Mouse (Mus musculus) midbrain, embryonic 16.5 days (tissue): ENCODE measurements around the gene Olfr1367. TPM values are rescaled to one million over a fixed set of nuclear protein-coding genes. Genes with fewer than 3 reads are reported as not detected.
A peak's percentile ranks its signal among the peaks of the same experiment; 100 is the strongest.

Experiments
- ATAC-seq: fragments of 200-750 bp; cut with Nextera tagmentation; 2 replicates; pipeline ENCODE4 v1.8.0; 2017; ENCODE audit warnings: moderate TSS enrichment
- H3K27ac ChIP-seq: fragments of 300-500 bp; sonication (generic); 2 replicates; pipeline ENCODE4 v1.5.1; 2014; ENCODE audit warnings: mild to moderate bottlenecking, low read length, mixed read lengths
- H3K27me3 ChIP-seq: fragments of 300-500 bp; sonication (generic); 2 replicates; pipeline ENCODE4 v1.6.1; 2014; ENCODE audit warnings: low read depth, low read length, mixed read lengths; ENCODE audit not compliant: control insufficient read depth, insufficient read depth
- H3K36me3 ChIP-seq: fragments of 300-500 bp; sonication (generic); 2 replicates; pipeline ENCODE4 v1.6.1; 2014; ENCODE audit warnings: mild to moderate bottlenecking, low read length, moderate library complexity, mixed read lengths; ENCODE audit not compliant: control insufficient read depth, insufficient read depth
- H3K4me1 ChIP-seq: fragments of 300-500 bp; sonication (generic); 2 replicates; pipeline ENCODE4 v1.6.1; 2014; ENCODE audit warnings: mild to moderate bottlenecking, low read length, mixed read lengths; ENCODE audit not compliant: control insufficient read depth, insufficient read depth
- H3K4me2 ChIP-seq: fragments of 300-500 bp; sonication (generic); 2 replicates; pipeline ENCODE4 v1.6.1; 2014; ENCODE audit warnings: mild to moderate bottlenecking, low read length, mixed read lengths
- H3K4me3 ChIP-seq: fragments of 300-500 bp; sonication (generic); 2 replicates; pipeline ENCODE4 v1.5.1; 2014; ENCODE audit warnings: low read depth, mild to moderate bottlenecking, low read length, moderate library complexity, mixed read lengths
- H3K9ac ChIP-seq: fragments of 300-500 bp; sonication (generic); 2 replicates; pipeline ENCODE4 v1.6.1; 2014; ENCODE audit warnings: low read depth, low read length, mixed read lengths
- H3K9me3 ChIP-seq: fragments of 300-500 bp; sonication (generic); replicated peaks from 2 replicates; pipeline ENCODE4 v1.6.1; 2014; ENCODE audit warnings: mild to moderate bottlenecking, low read length, mixed read lengths; ENCODE audit not compliant: control insufficient read depth, poor library complexity, severe bottlenecking
- WGBS: fragments of 180-500 bp; shearing (Covaris S2); extraction: QIAGEN DNeasy Blood & Tissue Kit; methylation state at CpG from one replicate; pipeline ENCODE4 v1.1.7; 2014; 5-methylcytosine and 5-hydroxymethylcytosine counted together
- polyA plus RNA-seq: library from polyadenylated mRNA; unstranded; fragments of >200 nt; fragmentation: Nextera tagmentation; extraction: Ambion mirVana; gene quantifications from 2 replicates; pipeline ENCODE4 v1.2.1, GENCODE M21; 2015

Gene Olfr1367
- polyA plus RNA-seq, 1 experiment from 2014 or later: not detected

- 0 out of 2 replicates have a peak, but pooled peaks have one; percentile 32 for ATAC-seq
- Histone ChIP-seq H3K9ac (no peak overlapping the region), H3K4me3 (peak overlapping the region; percentile 43), H3K9me3 (no peaks in the 10 kb centered on the region), H3K27ac (no peak overlapping the region), H3K27me3 (no peaks in the 10 kb centered on the region), H3K36me3 (no peaks in the 10 kb centered on the region), H3K4me2 (peak overlapping the region; percentile 60), H3K4me1 (peaks cover 8% of the 10 kb centered on the region)
- 10% methylated on average over 18 of the region's 18 CpGs for WGBS
Measured at GRCm38 (mm10) chr13:21322509-21323375, 24.0 kb upstream of the Olfr1367 start.

- no peak overlapping the region for H3K27ac ChIP-seq
- ATAC-seq: no peak
- no peak overlapping the region for H3K4me3 ChIP-seq
Measured at GRCm38 (mm10) chr13:21323405-21323804, 23.3 kb upstream of the Olfr1367 start.

GRCm38 (mm10) chr13:21326191-21326590 lies 20.5 kb upstream of the Olfr1367 start:
- Histone ChIP-seq H3K27ac (no peak overlapping the region), H3K27me3 (peaks cover 6% of the 10 kb centered on the region), H3K36me3 (no peaks in the 10 kb centered on the region), H3K4me2 (peak overlapping the region; percentile 65), H3K4me1 (peaks cover 9% of the 10 kb centered on the region), H3K9ac (no peak overlapping the region), H3K4me3 (peak overlapping the region; percentile 24), H3K9me3 (no peaks in the 10 kb centered on the region)
- peak; percentile 29; the same call in 1 of the 2 replicates for ATAC-seq
- 11% methylated on average over 4 of the region's 4 CpGs for WGBS

More at GRCm38 (mm10) chr13:21323405-21323804, 23.3 kb upstream of the Olfr1367 start:
- H3K4me1 ChIP-seq: peaks cover 9% of the 10 kb centered on the region
- no peak overlapping the region for H3K9ac ChIP-seq
- no peaks in the 10 kb centered on the region for H3K36me3 ChIP-seq
- no peaks in the 10 kb centered on the region for H3K9me3 ChIP-seq
- peaks cover 4% of the 10 kb centered on the region for H3K27me3 ChIP-seq
- WGBS: 63% methylated on average over 6 of the region's 6 CpGs
- H3K4me2 ChIP-seq: peak overlapping the region; percentile 37; the same call in 1 of the 2 replicates

GRCm38 (mm10) chr13:21326657-21327211 lies 20.0 kb upstream of the Olfr1367 start:
- under 1% methylated on average over 24 of the region's 24 CpGs for WGBS
- H3K9me3 ChIP-seq: no peaks in the 10 kb centered on the region
- H3K9ac ChIP-seq: no peak overlapping the region

GRCm38 (mm10) chr13:21327424-21327823 lies 19.3 kb upstream of the Olfr1367 start:
- peaks cover 9% of the 10 kb centered on the region for H3K4me1 ChIP-seq
- ATAC-seq: peak; percentile 62
- H3K4me2 ChIP-seq: peak overlapping the region; percentile 65

More at GRCm38 (mm10) chr13:21326657-21327211, 20.0 kb upstream of the Olfr1367 start:
- Histone ChIP-seq H3K4me3 (peak overlapping the region; percentile 24), H3K27ac (no peak overlapping the region), H3K36me3 (no peaks in the 10 kb centered on the region), H3K4me2 (peak overlapping the region; percentile 65), H3K27me3 (peaks cover 6% of the 10 kb centered on the region), H3K4me1 (peaks cover 9% of the 10 kb centered on the region)
- ATAC-seq: peak; percentile 80

GRCm38 (mm10) chr13:21350593-21350992 lies 3.9 kb downstream of the Olfr1367 start:
- Histone ChIP-seq H3K4me1 (no peaks in the 10 kb centered on the region), H3K9ac (no peak overlapping the region), H3K36me3 (no peaks in the 10 kb centered on the region), H3K4me2 (no peak overlapping the region), H3K4me3 (no peak overlapping the region), H3K9me3 (no peaks in the 10 kb centered on the region), H3K27me3 (no peaks in the 10 kb centered on the region), H3K27ac (no peak overlapping the region)
- no peak for ATAC-seq

More at GRCm38 (mm10) chr13:21327424-21327823, 19.3 kb upstream of the Olfr1367 start:
- no peaks in the 10 kb centered on the region for H3K36me3 ChIP-seq
- H3K9me3 ChIP-seq: no peaks in the 10 kb centered on the region
- H3K9ac ChIP-seq: peak overlapping the region; percentile 55
- H3K27me3 ChIP-seq: peaks cover 6% of the 10 kb centered on the region
- no peak overlapping the region for H3K27ac ChIP-seq
- H3K4me3 ChIP-seq: peak overlapping the region; percentile 24
- under 1% methylated on average over 9 of the region's 9 CpGs for WGBS

GRCm38 (mm10) chr13:21362621-21363248 lies 16.0 kb downstream of the Olfr1367 start, which contains the start of gene Zscan12:
Gene Zscan12, plus strand, starts transcription at chr13:21362820.
- H3K4me3 ChIP-seq: peak within 1 kb of the TSS; percentile 61
- no peaks in the 10 kb centered on the region for H3K27me3 ChIP-seq
- H3K9me3 ChIP-seq: no peaks in the 10 kb centered on the region
- H3K36me3 ChIP-seq: no peaks in the 10 kb centered on the region; the same call in 1 of the 2 replicates
- H3K9ac ChIP-seq: peak within 1 kb of the TSS; percentile 74
- H3K4me2 ChIP-seq: peak within 1 kb of the TSS; percentile 64
- ATAC-seq: peak; percentile 100
- WGBS: under 1% methylated on average over 29 of the region's 29 CpGs
- peak within 1 kb of the TSS; percentile 63 for H3K27ac ChIP-seq
- H3K4me1 ChIP-seq: peaks cover 26% of the 10 kb centered on the region

- no peak overlapping the region for H3K27ac ChIP-seq
- H3K27me3 ChIP-seq: no peaks in the 10 kb centered on the region
- ATAC-seq: no peak
- no peaks in the 10 kb centered on the region for H3K9me3 ChIP-seq
- 59% methylated on average over 12 of the region's 12 CpGs for WGBS
- H3K36me3 ChIP-seq: peaks cover 2% of the 10 kb centered on the region
- H3K4me1 ChIP-seq: peaks cover 26% of the 10 kb centered on the region
- H3K9ac ChIP-seq: peak overlapping the region; percentile 41; the same call in 1 of the 2 replicates
- peak overlapping the region; percentile 61 for H3K4me3 ChIP-seq
- H3K4me2 ChIP-seq: peak overlapping the region; percentile 64
Measured at GRCm38 (mm10) chr13:21363719-21364118, 17.0 kb downstream of the Olfr1367 start.
